Mouse (Mus musculus): ENCODE measurements around the gene Cav2.

The Cav2 gene

GRCm38 (mm10) chr6:17308661-17309060 is 27.7 kb downstream of the Cav2 start:
- in situ Hi-C loops (cut with MboI, MseI) = loop anchor here in 1 of 2 experiments (10.0 kb wide), 1 partner anchor 284 kb away; no protein-coding TSS in a partner anchor

- in situ Hi-C loops (cut with MboI, MseI) = loop anchor here in 1 of 2 experiments (10.0 kb wide), 1 partner anchor 284 kb away; no protein-coding TSS in a partner anchor
Observed at GRCm38 (mm10) chr6:17309260-17309659, 28.3 kb downstream of the Cav2 start.

GRCm38 (mm10) chr6:17314241-17314640 is 33.3 kb downstream of the Cav2 start:
- in situ Hi-C loops (cut with MboI, MseI) = no loop called here

- in situ Hi-C loops (cut with MboI, MseI) = no loop called here
Observed at GRCm38 (mm10) chr6:17314659-17315616, 34.0 kb downstream of the Cav2 start.

GRCm38 (mm10) chr6:17316294-17317166 is 35.5 kb downstream of the Cav2 start:
- in situ Hi-C loops (cut with MboI, MseI) = no loop called here

GRCm38 (mm10) chr6:17317167-17317524 is 36.2 kb downstream of the Cav2 start:
- in situ Hi-C loops (cut with MboI, MseI) = no loop called here

- in situ Hi-C loops (cut with MboI, MseI) = no loop called here
Observed at GRCm38 (mm10) chr6:17317944-17318343, 37.0 kb downstream of the Cav2 start.

GRCm38 (mm10) chr6:17321976-17322375 is 41.0 kb downstream of the Cav2 start:
- in situ Hi-C loops (cut with MboI, MseI) = no loop called here

GRCm38 (mm10) chr6:17327216-17327615 is 46.2 kb downstream of the Cav2 start:
- in situ Hi-C loops (cut with MboI, MseI) = no loop called here

- in situ Hi-C loops (cut with MboI, MseI) = loop anchor here in 1 of 2 experiments (5.0 kb wide), 1 partner anchor 1478 kb away; no protein-coding TSS in a partner anchor
Observed at GRCm38 (mm10) chr6:17329801-17330200, 48.8 kb downstream of the Cav2 start.

- in situ Hi-C loops (cut with MboI, MseI) = no loop called here
Observed at GRCm38 (mm10) chr6:17337724-17338123, 56.7 kb downstream of the Cav2 start.

Data from T-helper 17 cell (primary cell).